Mouse (Mus musculus) limb, embryonic 12.5 days (tissue): ENCODE measurements around the gene Pkd1l3. TPM values are rescaled to one million over a fixed set of nuclear protein-coding genes. Genes with fewer than 3 reads are reported as not detected.

ENCODE experiments used
- ATAC-seq: fragments of 200-750 bp; cut with Nextera tagmentation; 2 replicates; pipeline ENCODE4 v1.8.0; 2017; ENCODE audit warnings: low read depth, moderate TSS enrichment; ENCODE audit not compliant: insufficient number of reproducible peaks, insufficient read depth, low FRiP score, low TSS enrichment
- H3K27ac ChIP-seq: fragments of 300-500 bp; sonication (generic); 2 replicates; pipeline ENCODE4 v1.5.1; 2016; ENCODE audit warnings: mild to moderate bottlenecking, moderate library complexity
- H3K27me3 ChIP-seq: fragments of 300-500 bp; sonication (generic); 2 replicates; pipeline ENCODE4 v1.6.1; 2016; ENCODE audit warnings: mild to moderate bottlenecking, moderate library complexity
- H3K36me3 ChIP-seq: fragments of 300-500 bp; sonication (generic); 2 replicates; pipeline ENCODE4 v1.6.1; 2016; ENCODE audit warnings: mild to moderate bottlenecking, moderate library complexity
- H3K4me1 ChIP-seq: fragments of 300-500 bp; sonication (generic); replicated peaks from 2 replicates; pipeline ENCODE4 v1.6.1; 2016
- H3K4me2 ChIP-seq: fragments of 300-500 bp; sonication (generic); 2 replicates; pipeline ENCODE4 v1.6.1; 2016; ENCODE audit warnings: mild to moderate bottlenecking, moderate library complexity
- H3K4me3 ChIP-seq: fragments of 300-500 bp; sonication (generic); replicated peaks from 2 replicates; pipeline ENCODE4 v1.5.1; 2016; ENCODE audit warnings: mild to moderate bottlenecking
- H3K9ac ChIP-seq: fragments of 300-500 bp; sonication (generic); replicated peaks from 2 replicates; pipeline ENCODE4 v1.6.1; 2016; ENCODE audit warnings: mild to moderate bottlenecking, moderate library complexity
- H3K9me3 ChIP-seq: fragments of 300-500 bp; sonication (generic); 2 replicates; pipeline ENCODE4 v1.6.1; 2016; ENCODE audit warnings: mild to moderate bottlenecking, moderate library complexity
- WGBS: fragments of 180-500 bp; shearing (Covaris S2); methylation state at CpG from one replicate; pipeline ENCODE4 v1.1.7; 2016; 5-methylcytosine and 5-hydroxymethylcytosine counted together
- polyA plus RNA-seq: library from polyadenylated mRNA; unstranded; fragments of >200 nt; fragmentation: Nextera tagmentation; extraction: Ambion mirVana; gene quantifications from 2 replicates; pipeline ENCODE4 v1.2.1, GENCODE M21; 2016

Pkd1l3 gene
- polyA plus RNA-seq, 1 experiment from 2014 or later, result 0.14 TPM

- 85% methylated on average over 9 of the region's 9 CpGs for WGBS
- no peak overlapping the region for H3K27ac ChIP-seq
- H3K9me3 ChIP-seq, result no peaks in the 10 kb centered on the region
- H3K36me3 ChIP-seq, result peaks cover 44% of the 10 kb centered on the region
- no peak for ATAC-seq
- no peak overlapping the region for H3K4me3 ChIP-seq
- H3K4me2 ChIP-seq, result no peak overlapping the region
- no peaks in the 10 kb centered on the region for H3K4me1 ChIP-seq
- H3K27me3 ChIP-seq, result no peaks in the 10 kb centered on the region
- no peak overlapping the region for H3K9ac ChIP-seq
These were observed 23.4 kb upstream of the Pkd1l3 start for GRCm38 (mm10) chr8:109590901-109591300.

- no peak for ATAC-seq
- Histone ChIP-seq H3K4me2 (no peak overlapping the region), H3K9me3 (no peaks in the 10 kb centered on the region), H3K27ac (no peak overlapping the region), H3K27me3 (no peaks in the 10 kb centered on the region), H3K4me1 (no peaks in the 10 kb centered on the region), H3K9ac (no peak overlapping the region), H3K36me3 (peaks cover 46% of the 10 kb centered on the region), H3K4me3 (no peak overlapping the region)
- 85% methylated on average over 3 of the region's 3 CpGs for WGBS
These were observed 22.9 kb upstream of the Pkd1l3 start for GRCm38 (mm10) chr8:109591367-109591766.

GRCm38 (mm10) chr8:109592164-109592563, 22.2 kb upstream of the Pkd1l3 start:
- peaks cover 51% of the 10 kb centered on the region for H3K36me3 ChIP-seq
- WGBS, result 95% methylated on average over 5 of the region's 5 CpGs
- no peaks in the 10 kb centered on the region for H3K9me3 ChIP-seq
- H3K27me3 ChIP-seq, result no peaks in the 10 kb centered on the region
- ATAC-seq, result no peak
- H3K4me3 ChIP-seq, result no peak overlapping the region
- H3K4me2 ChIP-seq, result no peak overlapping the region
- no peak overlapping the region for H3K27ac ChIP-seq
- no peak overlapping the region for H3K9ac ChIP-seq
- H3K4me1 ChIP-seq, result no peaks in the 10 kb centered on the region

- WGBS, result 78% methylated on average over 6 of the region's 6 CpGs
- Histone ChIP-seq H3K9me3 (no peaks in the 10 kb centered on the region), H3K27ac (no peak overlapping the region), H3K4me1 (no peaks in the 10 kb centered on the region), H3K4me3 (no peak overlapping the region), H3K4me2 (no peak overlapping the region), H3K36me3 (peaks cover 53% of the 10 kb centered on the region), H3K9ac (no peak overlapping the region), H3K27me3 (no peaks in the 10 kb centered on the region)
- ATAC-seq, result no peak
These were observed 21.1 kb upstream of the Pkd1l3 start for GRCm38 (mm10) chr8:109593117-109593788.

- H3K36me3 ChIP-seq, result peaks cover 72% of the 10 kb centered on the region
- 59% methylated on average over 8 of the region's 8 CpGs for WGBS
These were observed 18.5 kb upstream of the Pkd1l3 start for GRCm38 (mm10) chr8:109595854-109596253.

GRCm38 (mm10) chr8:109606725-109607124, 7.6 kb upstream of the Pkd1l3 start:
- Histone ChIP-seq H3K4me1 (peaks cover 10% of the 10 kb centered on the region), H3K27ac (no peak overlapping the region), H3K9ac (no peak overlapping the region), H3K27me3 (0 out of 2 replicates have a peak, but pooled peaks cover 4% of the 10 kb centered on the region), H3K4me3 (no peak overlapping the region), H3K9me3 (no peaks in the 10 kb centered on the region), H3K4me2 (0 out of 2 replicates have a peak overlapping the region, but pooled peaks have one; percentile 78), H3K36me3 (peaks cover 39% of the 10 kb centered on the region)
- 86% methylated on average over 2 of the region's 2 CpGs for WGBS
- no peak for ATAC-seq

More at GRCm38 (mm10) chr8:109595854-109596253, 18.5 kb upstream of the Pkd1l3 start:
- H3K9ac ChIP-seq, result no peak overlapping the region
- ATAC-seq, result no peak
- H3K27ac ChIP-seq, result no peak overlapping the region
- H3K4me2 ChIP-seq, result no peak overlapping the region
- H3K9me3 ChIP-seq, result no peaks in the 10 kb centered on the region
- H3K27me3 ChIP-seq, result no peaks in the 10 kb centered on the region
- no peak overlapping the region for H3K4me3 ChIP-seq
- no peaks in the 10 kb centered on the region for H3K4me1 ChIP-seq

GRCm38 (mm10) chr8:109607650-109608049, 6.7 kb upstream of the Pkd1l3 start:
- WGBS, result 19% methylated on average over 12 of the region's 12 CpGs
- 0 out of 2 replicates have a peak, but pooled peaks cover 4% of the 10 kb centered on the region for H3K27me3 ChIP-seq

GRCm38 (mm10) chr8:109608271-109609152, 5.8 kb upstream of the Pkd1l3 start, which contains the start of gene Dhodh:
TSS of gene Dhodh (minus strand) at chr8:109608673.
- WGBS, result under 1% methylated on average over 42 of the region's 42 CpGs
- Histone ChIP-seq H3K36me3 (peaks cover 22% of the 10 kb centered on the region), H3K4me2 (peak within 1 kb of the TSS; percentile 78), H3K27ac (peak within 1 kb of the TSS; percentile 96), H3K27me3 (peaks cover 4% of the 10 kb centered on the region; the same call in 1 of the 2 replicates), H3K9ac (peak within 1 kb of the TSS; percentile 70), H3K9me3 (no peaks in the 10 kb centered on the region), H3K4me1 (peaks cover 10% of the 10 kb centered on the region), H3K4me3 (peak within 1 kb of the TSS; percentile 61)
- ATAC-seq, result peak; percentile 98

More at GRCm38 (mm10) chr8:109607650-109608049, 6.7 kb upstream of the Pkd1l3 start:
- Histone ChIP-seq H3K4me1 (peaks cover 10% of the 10 kb centered on the region), H3K4me3 (peak overlapping the region; percentile 61), H3K9me3 (no peaks in the 10 kb centered on the region), H3K4me2 (peak overlapping the region; percentile 78), H3K36me3 (peaks cover 31% of the 10 kb centered on the region), H3K9ac (peak overlapping the region; percentile 70), H3K27ac (no peak overlapping the region)
- no peak for ATAC-seq

- Histone ChIP-seq H3K27me3 (peaks cover 4% of the 10 kb centered on the region; the same call in 1 of the 2 replicates), H3K4me2 (peak overlapping the region; percentile 78), H3K9ac (peak overlapping the region; percentile 70; the same call in 1 of the 2 replicates), H3K4me1 (peaks cover 10% of the 10 kb centered on the region), H3K27ac (peak overlapping the region; percentile 96), H3K36me3 (peaks cover 16% of the 10 kb centered on the region), H3K4me3 (peak overlapping the region; percentile 61), H3K9me3 (no peaks in the 10 kb centered on the region)
- ATAC-seq, result no peak
- WGBS, result 15% methylated on average over 5 of the region's 5 CpGs
These were observed 5.2 kb upstream of the Pkd1l3 start for GRCm38 (mm10) chr8:109609153-109609502.

- no peak overlapping the region for H3K27ac ChIP-seq
- no peaks in the 10 kb centered on the region for H3K36me3 ChIP-seq
- H3K9me3 ChIP-seq, result peaks cover 5% of the 10 kb centered on the region; the same call in 1 of the 2 replicates
- no peaks in the 10 kb centered on the region for H3K4me1 ChIP-seq
- ATAC-seq, result no peak
- no peak overlapping the region for H3K4me2 ChIP-seq
- 88% methylated on average over 3 of the region's 3 CpGs for WGBS
- no peak overlapping the region for H3K4me3 ChIP-seq
- H3K27me3 ChIP-seq, result peaks cover 4% of the 10 kb centered on the region; the same call in 1 of the 2 replicates
- no peak overlapping the region for H3K9ac ChIP-seq
These were observed 1.3 kb downstream of the Pkd1l3 start for GRCm38 (mm10) chr8:109615569-109615968.

- Histone ChIP-seq H3K4me3 (no peak overlapping the region), H3K27me3 (no peaks in the 10 kb centered on the region), H3K9ac (no peak overlapping the region), H3K9me3 (peaks cover 13% of the 10 kb centered on the region), H3K27ac (no peak overlapping the region), H3K4me2 (no peak overlapping the region), H3K36me3 (no peaks in the 10 kb centered on the region), H3K4me1 (no peaks in the 10 kb centered on the region)
- WGBS, result 63% methylated on average over 6 of the region's 6 CpGs
- ATAC-seq, result no peak
These were observed 14.3 kb downstream of the Pkd1l3 start for GRCm38 (mm10) chr8:109628638-109629037.
